Mouse (Mus musculus) limb, embryonic 11.5 days (tissue): ENCODE results near the gene Tcp11l2. TPM values are rescaled to one million over a fixed set of nuclear protein-coding genes. Genes with fewer than 3 reads are reported as not detected.
A peak's percentile ranks its signal among the peaks of the same experiment; 100 is the strongest.

ENCODE experiments used
- ATAC-seq: fragments of 200-750 bp; cut with Nextera tagmentation; 2 replicates; pipeline ENCODE4 v1.8.0; 2017; ENCODE audit warnings: low read depth; ENCODE audit not compliant: insufficient number of reproducible peaks, low FRiP score, low TSS enrichment
- DNase-seq: peaks from one replicate; pipeline ENCODE4 v3.0.0-alpha.2; 2015; ENCODE audit warnings: low spot score
- H3K27ac ChIP-seq: fragments of 300-500 bp; sonication (generic); replicated peaks from 2 replicates; pipeline ENCODE4 v1.5.1; 2014; ENCODE audit warnings: low read depth, mild to moderate bottlenecking, low read length
- H3K27me3 ChIP-seq: fragments of 300-500 bp; sonication (generic); 2 replicates; pipeline ENCODE4 v1.6.1; 2014; ENCODE audit warnings: mild to moderate bottlenecking, low read length, mixed read lengths; ENCODE audit not compliant: control insufficient read depth, insufficient read depth
- H3K36me3 ChIP-seq: fragments of 300-500 bp; sonication (generic); 2 replicates; pipeline ENCODE4 v1.6.1; 2014; ENCODE audit warnings: mild to moderate bottlenecking, low read length, moderate library complexity, mixed read lengths; ENCODE audit not compliant: control insufficient read depth, insufficient read depth
- H3K4me1 ChIP-seq: fragments of 300-500 bp; sonication (generic); 2 replicates; pipeline ENCODE4 v1.6.1; 2014; ENCODE audit warnings: low read length, mixed read lengths; ENCODE audit not compliant: control insufficient read depth, insufficient read depth
- H3K4me2 ChIP-seq: fragments of 300-500 bp; sonication (generic); 2 replicates; pipeline ENCODE4 v1.6.1; 2014; ENCODE audit warnings: low read depth, mild to moderate bottlenecking, moderate library complexity; ENCODE audit not compliant: severe bottlenecking
- H3K4me3 ChIP-seq: fragments of 300-500 bp; sonication (generic); 2 replicates; pipeline ENCODE4 v1.5.1; 2014; ENCODE audit warnings: low read depth, low read length
- H3K9ac ChIP-seq: fragments of 300-500 bp; sonication (generic); 2 replicates; pipeline ENCODE4 v1.6.1; 2014; ENCODE audit warnings: mild to moderate bottlenecking, low read length
- H3K9me3 ChIP-seq: fragments of 300-500 bp; sonication (generic); 2 replicates; pipeline ENCODE4 v1.6.1; 2016; ENCODE audit warnings: low read length; ENCODE audit not compliant: control insufficient read depth
- WGBS: fragments of 180-500 bp; shearing (Covaris S2); extraction: QIAGEN DNeasy Blood & Tissue Kit; methylation state at CpG from one replicate; pipeline ENCODE4 v1.1.7; 2014; 5-methylcytosine and 5-hydroxymethylcytosine counted together
- polyA plus RNA-seq: library from polyadenylated mRNA; unstranded; fragments of >200 nt; fragmentation: Nextera tagmentation; extraction: Ambion mirVana; gene quantifications from 2 replicates; pipeline ENCODE4 v1.2.1, GENCODE M21; 2014

The Tcp11l2 gene
- 7.2 and 8.0 TPM in 2 replicates for polyA plus RNA-seq

- under 1% methylated on average over 46 of the region's 46 CpGs for WGBS
- H3K4me2 ChIP-seq, result peak within 1 kb of the TSS; percentile 94
- no peaks in the 10 kb centered on the region for H3K9me3 ChIP-seq
- H3K27ac ChIP-seq, result no peak within 1 kb of the TSS
- ATAC-seq (peak; percentile 99), DNase-seq (peak; percentile 93)
- 0 out of 2 replicates have a peak, but pooled peaks cover 3% of the 10 kb centered on the region for H3K4me1 ChIP-seq
- H3K27me3 ChIP-seq, result no peaks in the 10 kb centered on the region
- peak within 1 kb of the TSS; percentile 83 for H3K4me3 ChIP-seq
- H3K36me3 ChIP-seq, result no peaks in the 10 kb centered on the region
- H3K9ac ChIP-seq, result peak within 1 kb of the TSS; percentile 73
These were observed at the start of gene Tcp11l2 for GRCm38 (mm10) chr10:84576395-84577070. TSS of gene Tcp11l2 (plus strand) at chr10:84576626.

- no peak for DNase-seq
- H3K36me3 ChIP-seq, result peaks cover 10% of the 10 kb centered on the region
These were observed 49.4 kb upstream of the Tcp11l2 start for GRCm38 (mm10) chr10:84527070-84527469.

GRCm38 (mm10) chr10:84527631-84528030, 48.8 kb upstream of the Tcp11l2 start:
- Histone ChIP-seq H3K36me3 (peaks cover 10% of the 10 kb centered on the region), H3K4me2 (no peak overlapping the region), H3K27ac (no peak overlapping the region), H3K4me1 (peaks cover 19% of the 10 kb centered on the region), H3K27me3 (no peaks in the 10 kb centered on the region), H3K4me3 (no peak overlapping the region), H3K9me3 (no peaks in the 10 kb centered on the region), H3K9ac (no peak overlapping the region)
- 84% methylated on average over 12 of the region's 12 CpGs for WGBS
- ATAC-seq (no peak), DNase-seq (no peak)

More at GRCm38 (mm10) chr10:84527070-84527469, 49.4 kb upstream of the Tcp11l2 start:
- Histone ChIP-seq H3K27me3 (no peaks in the 10 kb centered on the region), H3K9ac (no peak overlapping the region), H3K9me3 (no peaks in the 10 kb centered on the region), H3K4me2 (no peak overlapping the region), H3K4me3 (no peak overlapping the region), H3K4me1 (peaks cover 13% of the 10 kb centered on the region), H3K27ac (no peak overlapping the region)
- 80% methylated on average over 5 of the region's 5 CpGs for WGBS
- ATAC-seq, result no peak

GRCm38 (mm10) chr10:84530388-84530787, 46.0 kb upstream of the Tcp11l2 start:
- H3K9me3 ChIP-seq, result no peaks in the 10 kb centered on the region
- no peak for DNase-seq
- H3K4me2 ChIP-seq, result no peak overlapping the region
- no peak overlapping the region for H3K4me3 ChIP-seq
- H3K27ac ChIP-seq, result no peak overlapping the region
- H3K36me3 ChIP-seq, result peaks cover 10% of the 10 kb centered on the region
- H3K9ac ChIP-seq, result no peak overlapping the region
- WGBS, result 92% methylated on average over 8 of the region's 8 CpGs
- peaks cover 20% of the 10 kb centered on the region for H3K4me1 ChIP-seq
- H3K27me3 ChIP-seq, result no peaks in the 10 kb centered on the region
- no peak for ATAC-seq

- no peak overlapping the region for H3K4me3 ChIP-seq
- no peaks in the 10 kb centered on the region for H3K9me3 ChIP-seq
- WGBS, result 88% methylated on average over 4 of the region's 4 CpGs
- no peak for ATAC-seq
- H3K36me3 ChIP-seq, result peaks cover 10% of the 10 kb centered on the region
- no peak overlapping the region for H3K27ac ChIP-seq
- peak overlapping the region; percentile 80; the same call in 1 of the 2 replicates for H3K4me2 ChIP-seq
- peaks cover 20% of the 10 kb centered on the region for H3K4me1 ChIP-seq
- H3K9ac ChIP-seq, result no peak overlapping the region
- DNase-seq, result no peak
- no peaks in the 10 kb centered on the region for H3K27me3 ChIP-seq
These were observed 44.9 kb upstream of the Tcp11l2 start for GRCm38 (mm10) chr10:84531576-84531975.

GRCm38 (mm10) chr10:84532191-84532889, 44.1 kb upstream of the Tcp11l2 start:
- H3K4me1 ChIP-seq, result peaks cover 20% of the 10 kb centered on the region
- peak overlapping the region; percentile 92 for H3K4me3 ChIP-seq
- ATAC-seq (no peak), DNase-seq (no peak)
- 83% methylated on average over 16 of the region's 16 CpGs for WGBS
- H3K9me3 ChIP-seq, result no peaks in the 10 kb centered on the region
- H3K4me2 ChIP-seq, result peak overlapping the region; percentile 80
- peaks cover 9% of the 10 kb centered on the region for H3K36me3 ChIP-seq
- H3K27me3 ChIP-seq, result no peaks in the 10 kb centered on the region
- peak overlapping the region; percentile 96 for H3K9ac ChIP-seq
- H3K27ac ChIP-seq, result no peak overlapping the region

- WGBS, result 0% methylated on average over 69 of the region's 72 CpGs
- peak; percentile 33; the same call in 1 of the 2 replicates for ATAC-seq
These were observed 43.2 kb upstream of the Tcp11l2 start for GRCm38 (mm10) chr10:84532911-84533882.

More at GRCm38 (mm10) chr10:84532911-84533882, 43.2 kb upstream of the Tcp11l2 start:
- no peaks in the 10 kb centered on the region for H3K9me3 ChIP-seq
- DNase-seq, result peak; percentile 75
- peak overlapping the region; percentile 92 for H3K4me3 ChIP-seq
- peak overlapping the region; percentile 70 for H3K27ac ChIP-seq
- peak overlapping the region; percentile 80 for H3K4me2 ChIP-seq
- peak overlapping the region; percentile 96 for H3K9ac ChIP-seq
- H3K27me3 ChIP-seq, result no peaks in the 10 kb centered on the region
- peaks cover 20% of the 10 kb centered on the region for H3K4me1 ChIP-seq
- H3K36me3 ChIP-seq, result peaks cover 2% of the 10 kb centered on the region; the same call in 1 of the 2 replicates
